30 mouse cellular contexts compared by ENCODE assay signal in the genomic region with DNA sequence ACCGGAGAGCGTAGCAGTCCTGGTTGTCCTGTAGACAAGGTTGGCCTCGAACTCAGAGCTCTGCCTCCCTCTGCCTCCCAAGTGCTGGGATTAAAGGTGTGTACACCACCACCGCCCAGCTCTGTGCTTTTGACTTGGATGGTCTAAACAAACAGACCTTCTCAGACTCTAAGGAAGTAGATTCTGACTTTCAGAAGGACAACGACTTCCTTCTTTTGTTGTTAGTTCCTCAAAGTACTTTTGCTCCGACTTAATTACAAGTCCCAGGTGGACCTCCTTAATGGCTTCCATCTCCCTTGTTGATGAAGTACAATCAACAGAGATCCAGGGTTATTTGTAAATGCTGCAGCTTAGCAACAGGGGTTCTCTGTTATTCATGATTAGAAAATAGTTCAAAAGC.
A peak's percentile ranks its signal among the peaks of the same experiment; 100 is the strongest.
DNase-seq lines count a peak whose midpoint lies in the region; ATAC-seq and TF ChIP-seq lines count a peak whose summit lies in the region.
"Had no signal": no experiment of that assay in that cellular context is flagged by ENCODE, and none has a peak within 500 bp of the region (broad histone marks: within the 10 kb centered on the region; RNA-seq: fewer than 3 reads in every experiment).

No protein-coding gene starts in this region.

- no peaks in the 10 kb centered on the region for H3K27me3 ChIP-seq in ES-Bruce4 (ENCODE audit: control insufficient read depth, insufficient read depth, low read length, poor library complexity, severe bottlenecking)
- H3K27me3 ChIP-seq in hindbrain, embryonic 12.5 days: no peaks in the 10 kb centered on the region
- no peaks in the 10 kb centered on the region for H3K27me3 ChIP-seq in forebrain, embryonic 13.5 days
- H3K27me3 ChIP-seq: forebrain, embryonic 15.5 days; hindbrain, embryonic 15.5 days; kidney, embryonic 15.5 days; limb, embryonic 15.5 days; neural tube, embryonic 15.5 days had no signal

- no peaks in the 10 kb centered on the region for H3K36me3 ChIP-seq in ES-Bruce4 (ENCODE audit: control insufficient read depth, insufficient read depth, low read length, poor library complexity, severe bottlenecking)
- H3K36me3 ChIP-seq in hindbrain, embryonic 12.5 days: no peaks in the 10 kb centered on the region
- no peaks in the 10 kb centered on the region for H3K36me3 ChIP-seq in forebrain, embryonic 13.5 days (ENCODE audit: poor library complexity, severe bottlenecking)
- H3K36me3 ChIP-seq: forebrain, embryonic 15.5 days; heart, embryonic 13.5 days; hindbrain, embryonic 15.5 days; kidney, embryonic 15.5 days; limb, embryonic 15.5 days; midbrain, embryonic 13.5 days; neural tube, embryonic 15.5 days had no signal

- TF ChIP-seq EP300 in ES-Bruce4 (IDR thresholded peaks at IDR 0.05; ENCODE audit: insufficient read depth, low read depth, low read length): peak; percentile 76

- no peak overlapping the region for H3K4me2 ChIP-seq in hindbrain, embryonic 12.5 days (replicated peaks)
- no peak overlapping the region for H3K4me2 ChIP-seq in forebrain, embryonic 13.5 days
- H3K4me2 ChIP-seq: forebrain, embryonic 15.5 days; heart, embryonic 13.5 days; hindbrain, embryonic 15.5 days; kidney, embryonic 15.5 days; limb, embryonic 15.5 days; midbrain, embryonic 13.5 days; neural tube, embryonic 15.5 days had no signal

- no peaks in the 10 kb centered on the region; the same call in 1 of the 2 replicates for H3K9me3 ChIP-seq in ES-Bruce4 (replicated peaks; ENCODE audit: control insufficient read depth, insufficient read depth, low read length, poor library complexity, severe bottlenecking)
- H3K9me3 ChIP-seq in hindbrain, embryonic 12.5 days (replicated peaks): no peaks in the 10 kb centered on the region
- no peaks in the 10 kb centered on the region for H3K9me3 ChIP-seq in forebrain, embryonic 13.5 days (replicated peaks)
- H3K9me3 ChIP-seq: forebrain, embryonic 15.5 days; heart, embryonic 13.5 days; hindbrain, embryonic 15.5 days; kidney, embryonic 15.5 days; limb, embryonic 15.5 days; midbrain, embryonic 13.5 days; neural tube, embryonic 15.5 days had no signal

- H3K4me1 ChIP-seq in ES-Bruce4 (ENCODE audit: control insufficient read depth, insufficient read depth, low read length): peaks cover 14% of the 10 kb centered on the region
- H3K4me1 ChIP-seq in hindbrain, embryonic 12.5 days: no peaks in the 10 kb centered on the region
- H3K4me1 ChIP-seq in forebrain, embryonic 13.5 days: peaks cover 10% of the 10 kb centered on the region; the same call in 1 of the 2 replicates
- H3K4me1 ChIP-seq: hindbrain, embryonic 15.5 days; midbrain, embryonic 13.5 days had no signal

- TF ChIP-seq CTCF in ES-Bruce4 (IDR thresholded peaks at IDR 0.05; ENCODE audit: low read depth, low read length): no peak

- no peak overlapping the region for H3K9ac ChIP-seq in ES-Bruce4 (ENCODE audit: low read depth, poor library complexity, severe bottlenecking)
- no peak overlapping the region for H3K9ac ChIP-seq in hindbrain, embryonic 12.5 days
- no peak overlapping the region for H3K9ac ChIP-seq in forebrain, embryonic 13.5 days
- H3K9ac ChIP-seq: forebrain, embryonic 15.5 days; heart, embryonic 13.5 days; hindbrain, embryonic 15.5 days; kidney, embryonic 15.5 days; limb, embryonic 15.5 days; liver, embryonic 14.5 days; midbrain, embryonic 13.5 days; neural tube, embryonic 15.5 days had no signal

- no peak for TF ChIP-seq POLR2A in ES-Bruce4 (IDR thresholded peaks at IDR 0.05; ENCODE audit: insufficient read depth, low read length)

- no peak overlapping the region for H3K4me3 ChIP-seq in ES-Bruce4 (ENCODE audit: low read depth, low read length)
- no peak overlapping the region for H3K4me3 ChIP-seq in hindbrain, embryonic 12.5 days
- no peak overlapping the region for H3K4me3 ChIP-seq in forebrain, embryonic 13.5 days
- H3K4me3 ChIP-seq: forebrain, embryonic 15.5 days; heart, adult 2 months; heart, embryonic 13.5 days; hindbrain, embryonic 15.5 days; kidney, embryonic 15.5 days; layer of hippocampus, adult 2 months; limb, embryonic 15.5 days; midbrain, embryonic 13.5 days; neural tube, embryonic 15.5 days had no signal

- peak overlapping the region; percentile 47 for H3K27ac ChIP-seq in ES-Bruce4 (ENCODE audit: insufficient read depth, low read length)
- H3K27ac ChIP-seq in hindbrain, embryonic 12.5 days: no peak overlapping the region
- no peak overlapping the region for H3K27ac ChIP-seq in forebrain, embryonic 13.5 days
- H3K27ac ChIP-seq: heart, adult 2 months; heart, embryonic 13.5 days; hindbrain, embryonic 15.5 days; kidney, embryonic 15.5 days; layer of hippocampus, adult 2 months; limb, embryonic 15.5 days; liver, embryonic 14.5 days; midbrain, embryonic 13.5 days; neural tube, embryonic 15.5 days had no signal

- DNase-seq in WW6 (ENCODE audit: low read depth, low spot score): peak; percentile 71
- DNase-seq in spleen, adult 18-20 months: no peak
- no peak for DNase-seq in thymus, postnatal 10 days (ENCODE audit: low spot score in 2 of 2)
- DNase-seq: adrenal gland, postnatal 25 days; cerebellum, adult 8-10 months; cerebellum, postnatal 25 days; gastrocnemius, postnatal 25 days; heart, adult 2 months; heart, postnatal 10 days; kidney, adult 11 months; kidney, postnatal 36 days; left cerebral cortex, postnatal 4 days; lung, adult 2 months; lung, postnatal 10 days; right cerebral cortex, postnatal 4 days had no signal

- ATAC-seq in granulocyte monocyte progenitor cell, adult 5-6 weeks (replicated peaks; ENCODE audit: poor library complexity, severe bottlenecking): peak; percentile 44
- peak; percentile 44; the same call in 1 of the 2 replicates for ATAC-seq in neutrophil, adult 5-6 weeks (ENCODE audit: extremely low read depth, insufficient number of reproducible peaks, low FRiP score, poor library complexity, severe bottlenecking)
- ATAC-seq in hindbrain, embryonic 12.5 days (ENCODE audit: low FRiP score): no peak
- no peak for ATAC-seq in forebrain, embryonic 13.5 days
- ATAC-seq: forebrain, embryonic 15.5 days; inflammation-experienced regulatory T-cells, adult 6 months; midbrain, embryonic 13.5 days had no signal

- 86% methylated on average over 6 of the region's 6 CpGs for WGBS in hindbrain, embryonic 12.5 days
- 88% methylated on average over 6 of the region's 6 CpGs for WGBS in forebrain, embryonic 13.5 days

Comparison
In these comparisons a context has a peak if more than half of its experiments do, and no peak if none do; other contexts are left out.
1. ATAC-seq: peak in granulocyte monocyte progenitor cell, adult 5-6 weeks (single experiment) and neutrophil, adult 5-6 weeks (single experiment); none in hindbrain, embryonic 12.5 days (single experiment) and forebrain, embryonic 13.5 days (single experiment).